Mouse (Mus musculus) liver, embryonic 16.5 days (tissue): ENCODE measurements around the gene Lyrm7. TPM values are rescaled to one million over a fixed set of nuclear protein-coding genes. Genes with fewer than 3 reads are reported as not detected.

ENCODE experiments used
- ATAC-seq: fragments of 200-750 bp; cut with Nextera tagmentation; 2 replicates; pipeline ENCODE4 v1.8.0; 2017; ENCODE audit warnings: low read depth, mild to moderate bottlenecking, moderate number of reproducible peaks, moderate library complexity
- H3K27ac ChIP-seq: fragments of 300-500 bp; sonication (generic); 2 replicates; pipeline ENCODE4 v1.5.1; 2014; ENCODE audit warnings: mild to moderate bottlenecking, low read length
- H3K27me3 ChIP-seq: fragments of 300-500 bp; sonication (generic); 2 replicates; pipeline ENCODE4 v1.6.1; 2014; ENCODE audit warnings: low read depth, low read length, mixed read lengths; ENCODE audit not compliant: control insufficient read depth, insufficient read depth
- H3K36me3 ChIP-seq: fragments of 300-500 bp; sonication (generic); 2 replicates; pipeline ENCODE4 v1.6.1; 2014; ENCODE audit warnings: mild to moderate bottlenecking; ENCODE audit not compliant: control insufficient read depth, insufficient read depth
- H3K4me1 ChIP-seq: fragments of 300-500 bp; sonication (generic); 2 replicates; pipeline ENCODE4 v1.6.1; 2014; ENCODE audit warnings: low read depth, low read length, mixed read lengths; ENCODE audit not compliant: control insufficient read depth
- H3K4me2 ChIP-seq: fragments of 300-500 bp; sonication (generic); 2 replicates; pipeline ENCODE4 v1.6.1; 2014; ENCODE audit warnings: low read depth, low read length, mixed read lengths
- H3K4me3 ChIP-seq: fragments of 300-500 bp; sonication (generic); 2 replicates; pipeline ENCODE4 v1.5.1; 2014; ENCODE audit warnings: low read depth, mild to moderate bottlenecking, low read length
- H3K9ac ChIP-seq: fragments of 300-500 bp; sonication (generic); 2 replicates; pipeline ENCODE4 v1.6.1; 2014; ENCODE audit warnings: low read depth, low read length
- H3K9me3 ChIP-seq: fragments of 300-500 bp; sonication (generic); replicated peaks from 2 replicates; pipeline ENCODE4 v1.6.1; 2016; ENCODE audit warnings: low read length; ENCODE audit not compliant: control insufficient read depth
- WGBS: fragments of 180-500 bp; shearing (Covaris S2); extraction: QIAGEN DNeasy Blood & Tissue Kit; methylation state at CpG from one replicate; pipeline ENCODE4 v1.1.7; 2014; ENCODE audit not compliant: insufficient replicate concordance; 5-methylcytosine and 5-hydroxymethylcytosine counted together
- polyA plus RNA-seq: library from polyadenylated mRNA; unstranded; fragments of >200 nt; fragmentation: Nextera tagmentation; extraction: Ambion mirVana; gene quantifications from 2 replicates; pipeline ENCODE4 v1.2.1, GENCODE M21; 2015

Lyrm7 gene
- polyA plus RNA-seq, 1 experiment from 2014 or later = 3.2 TPM

GRCm38 (mm10) chr11:54844959-54845358 lies 15.8 kb downstream of the Lyrm7 start:
- H3K27ac ChIP-seq = no peak overlapping the region
- H3K4me1 ChIP-seq = no peaks in the 10 kb centered on the region
- H3K36me3 ChIP-seq = no peaks in the 10 kb centered on the region
- WGBS = 36% methylated on average over 5 of the region's 5 CpGs
- H3K9ac ChIP-seq = no peak overlapping the region
- H3K27me3 ChIP-seq = no peaks in the 10 kb centered on the region
- ATAC-seq = no peak
- no peak overlapping the region for H3K4me2 ChIP-seq
- H3K9me3 ChIP-seq = no peaks in the 10 kb centered on the region
- H3K4me3 ChIP-seq = no peak overlapping the region

DNA sequence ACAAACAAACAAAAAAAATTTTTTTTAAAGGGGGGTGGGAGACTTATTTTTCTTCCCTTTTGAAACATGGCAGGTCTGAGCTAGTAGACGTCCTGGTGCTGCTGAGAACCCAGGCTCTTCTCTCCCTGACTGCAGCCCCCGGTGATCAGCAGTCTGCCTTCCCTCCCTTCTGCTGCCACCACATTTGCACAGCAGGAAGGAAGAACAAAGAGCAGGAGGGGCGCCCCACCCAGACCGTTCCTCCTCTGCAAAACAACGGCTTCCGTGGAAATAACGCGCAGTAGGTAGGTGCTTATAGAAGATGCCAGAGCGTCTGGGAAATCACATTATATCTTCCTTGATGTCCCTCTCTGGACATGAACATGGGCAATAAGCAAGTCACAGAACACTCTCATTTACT lies 16.3 kb downstream of the Lyrm7 start:
- H3K4me1 ChIP-seq = no peaks in the 10 kb centered on the region
- H3K9me3 ChIP-seq = no peaks in the 10 kb centered on the region
- no peak for ATAC-seq
- no peak overlapping the region for H3K4me3 ChIP-seq
- no peaks in the 10 kb centered on the region for H3K27me3 ChIP-seq
- H3K4me2 ChIP-seq = no peak overlapping the region; the same call in 1 of the 2 replicates
- no peak overlapping the region for H3K27ac ChIP-seq
- 13% methylated on average over 9 of the region's 9 CpGs for WGBS
- no peak overlapping the region for H3K9ac ChIP-seq
- no peaks in the 10 kb centered on the region for H3K36me3 ChIP-seq

DNA sequence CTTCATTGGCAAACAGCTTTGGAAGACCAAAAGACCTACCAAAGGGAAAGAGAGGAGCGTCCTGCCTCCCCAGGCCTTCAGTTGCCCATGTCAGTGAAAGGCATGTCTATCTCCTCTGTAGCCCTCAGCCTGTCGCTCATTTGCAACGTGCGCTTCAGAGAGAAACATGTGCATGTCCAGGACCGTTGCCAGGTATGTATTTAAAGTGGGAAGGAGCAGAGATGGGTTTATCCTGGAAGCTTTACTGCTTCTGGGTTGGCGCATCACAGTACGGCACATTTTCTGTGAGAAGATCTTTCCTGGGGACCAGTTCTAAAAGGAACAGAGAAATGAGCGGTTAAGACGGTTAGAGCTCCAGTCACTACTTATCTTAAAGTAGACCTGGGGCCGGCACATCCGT lies 19.8 kb downstream of the Lyrm7 start:
- Histone ChIP-seq H3K9me3 (no peaks in the 10 kb centered on the region), H3K27me3 (no peaks in the 10 kb centered on the region), H3K4me2 (no peak overlapping the region), H3K36me3 (no peaks in the 10 kb centered on the region), H3K4me1 (no peaks in the 10 kb centered on the region), H3K27ac (no peak overlapping the region), H3K9ac (no peak overlapping the region), H3K4me3 (no peak overlapping the region)
- WGBS = 77% methylated on average over 11 of the region's 11 CpGs
- no peak for ATAC-seq

- 73% methylated on average over 4 of the region's 4 CpGs for WGBS
- ATAC-seq = no peak
- Histone ChIP-seq H3K4me3 (no peak overlapping the region), H3K4me1 (no peaks in the 10 kb centered on the region), H3K27me3 (no peaks in the 10 kb centered on the region), H3K27ac (no peak overlapping the region), H3K9ac (no peak overlapping the region), H3K4me2 (no peak overlapping the region), H3K36me3 (no peaks in the 10 kb centered on the region), H3K9me3 (no peaks in the 10 kb centered on the region)
These were observed 21.0 kb downstream of the Lyrm7 start for GRCm38 (mm10) chr11:54839696-54840095.

GRCm38 (mm10) chr11:54836106-54836505 lies 24.6 kb downstream of the Lyrm7 start:
- Histone ChIP-seq H3K9me3 (no peaks in the 10 kb centered on the region), H3K4me3 (no peak overlapping the region), H3K27me3 (no peaks in the 10 kb centered on the region), H3K4me2 (no peak overlapping the region), H3K36me3 (no peaks in the 10 kb centered on the region), H3K4me1 (no peaks in the 10 kb centered on the region), H3K9ac (no peak overlapping the region), H3K27ac (no peak overlapping the region)
- no peak for ATAC-seq
- 68% methylated on average over 9 of the region's 9 CpGs for WGBS

- no peaks in the 10 kb centered on the region for H3K27me3 ChIP-seq
- H3K4me3 ChIP-seq = no peak overlapping the region
- H3K36me3 ChIP-seq = no peaks in the 10 kb centered on the region
- no peaks in the 10 kb centered on the region for H3K4me1 ChIP-seq
- 45% methylated on average over 2 of the region's 2 CpGs for WGBS
- no peak for ATAC-seq
- no peak overlapping the region for H3K4me2 ChIP-seq
- no peak overlapping the region for H3K27ac ChIP-seq
- no peaks in the 10 kb centered on the region for H3K9me3 ChIP-seq
- no peak overlapping the region for H3K9ac ChIP-seq
These were observed 26.1 kb downstream of the Lyrm7 start for GRCm38 (mm10) chr11:54834596-54834995.

DNA sequence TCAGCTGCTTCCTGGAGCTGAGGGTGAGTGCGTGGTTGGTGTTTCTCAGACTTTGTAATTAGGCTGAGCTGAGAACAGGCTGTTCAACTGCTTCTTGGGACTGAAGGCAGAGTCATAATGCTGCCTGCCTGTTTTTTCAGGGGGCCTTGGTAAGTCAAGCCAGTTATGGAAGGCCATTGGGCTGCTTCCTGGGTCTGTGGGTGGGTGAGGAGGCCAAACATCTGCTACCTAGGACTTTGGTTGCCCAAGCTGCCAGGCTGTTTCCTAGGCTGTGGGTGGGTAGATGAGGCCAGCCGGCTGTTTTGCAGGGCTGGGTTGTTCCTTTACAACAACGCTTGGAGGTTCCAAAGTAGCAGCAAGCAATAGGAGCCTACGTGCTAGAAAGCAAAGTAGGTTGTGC lies 26.9 kb downstream of the Lyrm7 start:
- no peaks in the 10 kb centered on the region for H3K27me3 ChIP-seq
- no peaks in the 10 kb centered on the region for H3K4me1 ChIP-seq
- WGBS = 68% methylated on average over 4 of the region's 4 CpGs
- ATAC-seq = no peak
- H3K9me3 ChIP-seq = no peaks in the 10 kb centered on the region
- H3K4me2 ChIP-seq = no peak overlapping the region
- no peak overlapping the region for H3K27ac ChIP-seq
- no peak overlapping the region for H3K4me3 ChIP-seq
- no peaks in the 10 kb centered on the region for H3K36me3 ChIP-seq
- no peak overlapping the region for H3K9ac ChIP-seq

- H3K4me1 ChIP-seq = no peaks in the 10 kb centered on the region
- no peaks in the 10 kb centered on the region for H3K27me3 ChIP-seq
- no peaks in the 10 kb centered on the region for H3K36me3 ChIP-seq
- no peak for ATAC-seq
- no peak overlapping the region for H3K9ac ChIP-seq
- H3K9me3 ChIP-seq = no peaks in the 10 kb centered on the region; the same call in 1 of the 2 replicates
- 86% methylated on average over 8 of the region's 8 CpGs for WGBS
- H3K4me2 ChIP-seq = no peak overlapping the region
- H3K4me3 ChIP-seq = no peak overlapping the region
- H3K27ac ChIP-seq = no peak overlapping the region
These were observed 33.9 kb downstream of the Lyrm7 start for GRCm38 (mm10) chr11:54826819-54827218.

GRCm38 (mm10) chr11:54825774-54826173 lies 34.9 kb downstream of the Lyrm7 start:
- H3K4me3 ChIP-seq = no peak overlapping the region
- no peak overlapping the region for H3K9ac ChIP-seq
- H3K4me1 ChIP-seq = no peaks in the 10 kb centered on the region
- no peak overlapping the region for H3K4me2 ChIP-seq
- H3K27ac ChIP-seq = no peak overlapping the region
- H3K27me3 ChIP-seq = no peaks in the 10 kb centered on the region
- WGBS = 60% methylated on average over 4 of the region's 4 CpGs
- no peak for ATAC-seq
- no peaks in the 10 kb centered on the region for H3K36me3 ChIP-seq
- H3K9me3 ChIP-seq = no peaks in the 10 kb centered on the region; the same call in 1 of the 2 replicates
